ENCODE assay signal across 18 mouse cellular contexts in genomic region chr12:110071823-110072222, GRCm38 (mm10).
DNase-seq lines count a peak whose midpoint lies in the region; ATAC-seq lines count a peak whose summit lies in the region.
"Had no signal": no experiment of that assay in that cellular context is flagged by ENCODE, and none has a peak within 500 bp of the region (broad histone marks: within the 10 kb centered on the region; RNA-seq: fewer than 3 reads in every experiment).

No protein-coding gene starts in this region.

- H3K4me2 ChIP-seq in limb, embryonic 13.5 days (replicated peaks): no peak overlapping the region
- no peak overlapping the region for H3K4me2 ChIP-seq in lung, embryonic 15.5 days
- H3K4me2 ChIP-seq: hindbrain, embryonic 12.5 days had no signal

- ATAC-seq in limb, embryonic 13.5 days (ENCODE audit: low FRiP score, low read depth): no peak
- peak; percentile 57 for ATAC-seq in lung, embryonic 15.5 days (ENCODE audit: borderline replicate concordance, extremely low read depth, low FRiP score, low TSS enrichment)
- no peak for ATAC-seq in monocyte, adult 5-6 weeks (replicated peaks; ENCODE audit: insufficient number of reproducible peaks, low FRiP score, low TSS enrichment, poor library complexity, severe bottlenecking)
- ATAC-seq: forebrain, embryonic 14.5 days had no signal

- no peak overlapping the region for H3K4me3 ChIP-seq in limb, embryonic 13.5 days
- H3K4me3 ChIP-seq in limb, embryonic 10.5 days: no peak overlapping the region
- no peak overlapping the region for H3K4me3 ChIP-seq in lung, embryonic 15.5 days
- H3K4me3 ChIP-seq: embryonic facial prominence, embryonic 10.5 days; heart, embryonic 10.5 days; hindbrain, embryonic 12.5 days had no signal

- H3K36me3 ChIP-seq in limb, embryonic 13.5 days: no peaks in the 10 kb centered on the region
- no peaks in the 10 kb centered on the region for H3K36me3 ChIP-seq in limb, embryonic 10.5 days
- no peaks in the 10 kb centered on the region for H3K36me3 ChIP-seq in lung, embryonic 15.5 days
- H3K36me3 ChIP-seq: embryonic facial prominence, embryonic 10.5 days; heart, embryonic 10.5 days; hindbrain, embryonic 12.5 days had no signal

- H3K27me3 ChIP-seq in limb, embryonic 13.5 days: 0 out of 2 replicates have a peak, but pooled peaks cover 4% of the 10 kb centered on the region
- H3K27me3 ChIP-seq in limb, embryonic 10.5 days (ENCODE audit: low read depth, poor library complexity, severe bottlenecking): no peaks in the 10 kb centered on the region
- no peaks in the 10 kb centered on the region for H3K27me3 ChIP-seq in lung, embryonic 15.5 days
- H3K27me3 ChIP-seq: hindbrain, embryonic 12.5 days had no signal

- 55% methylated on average over 4 of the region's 4 CpGs for WGBS in limb, embryonic 13.5 days
- 83% methylated on average over 4 of the region's 4 CpGs for WGBS in limb, embryonic 10.5 days
- 29% methylated on average over 4 of the region's 4 CpGs for WGBS in lung, embryonic 15.5 days

- H3K9ac ChIP-seq in limb, embryonic 13.5 days: no peak overlapping the region
- H3K9ac ChIP-seq in lung, embryonic 15.5 days: no peak overlapping the region
- H3K9ac ChIP-seq: hindbrain, embryonic 12.5 days had no signal

- H3K9me3 ChIP-seq in limb, embryonic 13.5 days: peaks cover 24% of the 10 kb centered on the region
- 0 out of 2 replicates have a peak, but pooled peaks cover 12% of the 10 kb centered on the region for H3K9me3 ChIP-seq in limb, embryonic 10.5 days (replicated peaks)
- H3K9me3 ChIP-seq in lung, embryonic 15.5 days: no peaks in the 10 kb centered on the region

- H3K27ac ChIP-seq in limb, embryonic 13.5 days: 0 out of 2 replicates have a peak overlapping the region, but pooled peaks have one; percentile 10
- H3K27ac ChIP-seq in limb, embryonic 10.5 days: no peak overlapping the region
- peak overlapping the region; percentile 24; the same call in 1 of the 2 replicates for H3K27ac ChIP-seq in lung, embryonic 15.5 days
- H3K27ac ChIP-seq: embryonic facial prominence, embryonic 10.5 days; heart, embryonic 10.5 days; hindbrain, embryonic 12.5 days had no signal

- H3K4me1 ChIP-seq in limb, embryonic 13.5 days: peaks cover 3% of the 10 kb centered on the region; the same call in 1 of the 2 replicates
- H3K4me1 ChIP-seq in limb, embryonic 10.5 days: peaks cover 3% of the 10 kb centered on the region
- H3K4me1 ChIP-seq in lung, embryonic 15.5 days: no peaks in the 10 kb centered on the region
- H3K4me1 ChIP-seq: embryonic facial prominence, embryonic 10.5 days; heart, embryonic 10.5 days; hindbrain, embryonic 12.5 days had no signal

- no peak for DNase-seq in limb, embryonic 10.5 days (ENCODE audit: low spot score)
- peak; percentile 10 for DNase-seq in brain, adult 2 months (ENCODE audit: low read depth, low spot score)
- peak; percentile 67 for DNase-seq in lung, postnatal 25 days (ENCODE audit: low spot score)
- no peak for DNase-seq in adrenal gland, postnatal 14 days
- DNase-seq: adrenal gland, postnatal 25 days; cerebellum, adult 2 months; cerebellum, postnatal 10 days; gastrocnemius, postnatal 10 days; heart, adult 18-20 months; heart, postnatal 10 days; heart, postnatal 4 days had no signal

Comparison
In these comparisons a context has a peak if more than half of its experiments do, and no peak if none do; other contexts are left out.
1. DNase-seq: peak in brain, adult 2 months (single experiment) and lung, postnatal 25 days (single experiment); none in limb, embryonic 10.5 days (single experiment) and adrenal gland, postnatal 14 days (single experiment).